Mouse (Mus musculus): ENCODE measurements around the gene Slc9b1. TPM values are rescaled to one million over a fixed set of nuclear protein-coding genes. Genes with fewer than 3 reads are reported as not detected.

Gene Slc9b1
- polyA plus RNA-seq, 1 experiment, result not detected

DNA sequence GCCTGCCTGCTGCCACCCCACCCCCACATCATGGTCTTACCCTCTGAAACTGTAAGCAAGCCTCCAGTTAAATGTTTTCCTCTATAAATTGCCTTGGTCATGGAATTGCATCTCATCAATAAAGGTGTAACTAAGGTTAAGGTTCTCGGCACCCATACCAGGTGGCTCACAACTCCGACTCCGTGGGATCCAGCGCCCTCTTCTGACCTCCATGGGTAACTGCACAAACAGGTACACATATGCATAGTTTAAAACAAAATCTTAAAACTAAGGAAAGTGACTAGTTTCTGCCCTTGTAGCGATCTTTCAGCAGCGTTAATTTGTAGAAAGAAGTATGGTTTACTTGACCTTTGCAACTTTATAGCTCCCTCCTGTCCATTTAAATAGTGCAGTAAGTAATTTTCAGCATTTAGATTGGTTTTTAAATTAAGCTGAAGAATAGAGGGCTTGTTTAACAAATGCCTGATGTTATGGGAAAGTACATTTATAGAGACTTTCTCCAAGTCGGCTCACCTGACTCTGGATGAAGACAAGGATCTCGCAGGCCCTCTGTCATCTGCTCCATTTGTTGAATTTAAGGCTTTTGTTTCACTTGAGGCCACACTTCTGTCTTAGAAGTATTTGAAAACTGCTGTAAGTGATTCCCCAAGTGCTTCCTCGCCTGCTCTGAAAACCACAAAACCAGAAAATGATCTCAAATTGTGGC lies 32.0 kb upstream of the Slc9b1 start:
- no peak for TF ChIP-seq FLI1 (IDR thresholded peaks at IDR 0.05; ENCODE audit: low read length)
- Histone ChIP-seq H3K36me3 (replicated peaks; ENCODE audit: low read length) (no peaks in the 10 kb centered on the region), H3K4me3 (replicated peaks) (no peak overlapping the region), H3K4me1 (no peaks in the 10 kb centered on the region), H3K27me3 (replicated peaks) (peaks cover 3% of the 10 kb centered on the region), H3K9me3 (peaks cover 9% of the 10 kb centered on the region)

DNA sequence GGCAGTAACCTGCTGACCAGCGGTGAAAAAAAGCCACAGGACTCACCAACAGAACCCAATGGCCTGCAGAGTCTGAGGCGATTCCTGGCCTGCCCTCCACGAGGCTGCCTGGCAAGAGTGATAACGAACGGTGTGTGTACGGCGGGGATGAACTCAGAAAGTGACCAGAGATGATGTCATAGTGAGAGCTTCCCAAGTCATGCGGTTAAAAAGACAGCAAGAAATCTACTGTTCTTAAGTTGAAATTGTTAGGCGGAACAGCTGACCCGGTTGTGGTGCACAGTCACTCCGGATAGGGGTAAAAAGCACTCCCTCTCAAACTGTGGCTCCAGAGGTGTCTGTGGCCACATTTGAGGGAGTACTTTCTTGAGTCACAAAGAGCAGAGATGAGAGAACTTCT lies 29.5 kb upstream of the Slc9b1 start:
- Histone ChIP-seq H3K27me3 (replicated peaks) (peaks cover 3% of the 10 kb centered on the region), H3K4me1 (no peaks in the 10 kb centered on the region), H3K9me3 (peaks cover 9% of the 10 kb centered on the region), H3K4me3 (replicated peaks) (no peak overlapping the region), H3K36me3 (replicated peaks; ENCODE audit: low read length) (no peaks in the 10 kb centered on the region)
- TF ChIP-seq FLI1 (IDR thresholded peaks at IDR 0.05; ENCODE audit: low read length) (no peak), GATA1 (IDR thresholded peaks at IDR 0.05; ENCODE audit: borderline replicate concordance, low read length) (no peak)

DNA sequence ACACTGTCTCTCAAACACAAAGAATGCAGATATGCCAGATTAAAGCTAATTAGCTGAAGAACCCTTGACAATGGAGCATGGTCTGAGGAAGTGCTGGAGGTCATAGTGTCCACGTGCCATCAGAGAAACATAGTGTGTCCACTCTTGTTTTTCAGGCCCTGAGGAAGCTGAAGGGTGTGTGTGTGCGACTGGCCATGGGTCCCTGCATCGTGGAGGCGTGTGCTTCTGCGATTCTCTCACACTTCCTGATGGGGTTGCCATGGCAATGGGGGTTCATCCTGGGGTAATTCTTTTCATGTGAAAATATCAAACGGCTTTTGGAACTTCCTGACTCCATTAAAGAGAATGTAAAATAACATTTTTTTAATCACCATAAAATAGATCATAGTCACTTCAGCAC lies 23.5 kb upstream of the Slc9b1 start:
- Histone ChIP-seq H3K4me1 (no peaks in the 10 kb centered on the region), H3K9me3 (no peaks in the 10 kb centered on the region), H3K4me3 (replicated peaks) (no peak overlapping the region), H3K27me3 (replicated peaks) (peaks cover 6% of the 10 kb centered on the region), H3K36me3 (replicated peaks; ENCODE audit: low read length) (no peaks in the 10 kb centered on the region)
- TF ChIP-seq GATA1 (IDR thresholded peaks at IDR 0.05; ENCODE audit: borderline replicate concordance, low read length), result no peak
- no peak for TF ChIP-seq FLI1 (IDR thresholded peaks at IDR 0.05; ENCODE audit: low read length)

DNA sequence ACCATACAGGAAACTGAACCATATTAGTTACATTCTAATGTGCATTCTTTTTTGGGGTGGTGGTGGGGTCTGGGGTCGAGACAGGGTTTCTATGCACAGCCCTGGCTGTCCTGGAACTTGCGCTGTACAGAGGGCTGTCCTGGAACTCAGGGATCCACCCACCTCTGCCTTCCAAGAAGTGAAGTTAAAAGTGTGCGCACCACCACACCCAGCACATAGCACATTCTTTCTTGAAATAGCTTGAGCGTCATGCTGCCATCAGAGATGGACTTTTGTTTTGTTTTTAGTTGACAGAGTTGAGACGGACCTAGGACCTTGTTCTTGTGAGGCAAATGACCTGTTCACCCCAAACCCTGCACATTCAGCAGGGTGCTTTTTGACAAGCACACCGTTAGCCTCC lies 20.7 kb upstream of the Slc9b1 start:
- H3K9me3 ChIP-seq, result no peaks in the 10 kb centered on the region
- peaks cover 3% of the 10 kb centered on the region for H3K27me3 ChIP-seq (replicated peaks)
- no peak overlapping the region for H3K4me3 ChIP-seq (replicated peaks)
- no peaks in the 10 kb centered on the region for H3K36me3 ChIP-seq (replicated peaks; ENCODE audit: low read length)
- no peaks in the 10 kb centered on the region for H3K4me1 ChIP-seq
- no peak for TF ChIP-seq GATA1 (IDR thresholded peaks at IDR 0.05; ENCODE audit: borderline replicate concordance, low read length)
- no peak for TF ChIP-seq FLI1 (IDR thresholded peaks at IDR 0.05; ENCODE audit: low read length)

DNA sequence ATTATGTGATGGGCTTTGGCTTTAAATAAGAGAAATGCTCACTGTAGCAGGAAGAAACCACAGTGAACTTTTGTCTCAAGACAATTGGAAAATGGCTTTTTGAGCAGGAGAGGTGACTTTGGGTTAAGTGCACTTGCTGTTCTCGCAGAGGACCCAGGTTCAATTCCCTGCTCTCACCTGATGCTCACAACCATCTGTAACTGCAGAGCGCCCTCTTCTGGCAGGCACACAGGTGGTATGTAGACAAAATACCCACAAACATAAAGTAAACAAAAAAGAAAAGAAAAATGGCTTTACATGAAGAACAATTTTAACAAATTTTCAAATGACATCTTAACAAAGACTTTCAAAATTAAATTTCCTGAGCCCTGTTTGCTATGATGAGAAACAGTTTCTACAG lies 20.2 kb upstream of the Slc9b1 start:
- H3K27me3 ChIP-seq (replicated peaks), result peaks cover 3% of the 10 kb centered on the region
- H3K4me3 ChIP-seq (replicated peaks), result no peak overlapping the region
- no peaks in the 10 kb centered on the region for H3K4me1 ChIP-seq
- no peak for TF ChIP-seq GATA1 (IDR thresholded peaks at IDR 0.05; ENCODE audit: borderline replicate concordance, low read length)
- TF ChIP-seq FLI1 (IDR thresholded peaks at IDR 0.05; ENCODE audit: low read length), result no peak
- no peaks in the 10 kb centered on the region for H3K36me3 ChIP-seq (replicated peaks; ENCODE audit: low read length)
- no peaks in the 10 kb centered on the region for H3K9me3 ChIP-seq

DNA sequence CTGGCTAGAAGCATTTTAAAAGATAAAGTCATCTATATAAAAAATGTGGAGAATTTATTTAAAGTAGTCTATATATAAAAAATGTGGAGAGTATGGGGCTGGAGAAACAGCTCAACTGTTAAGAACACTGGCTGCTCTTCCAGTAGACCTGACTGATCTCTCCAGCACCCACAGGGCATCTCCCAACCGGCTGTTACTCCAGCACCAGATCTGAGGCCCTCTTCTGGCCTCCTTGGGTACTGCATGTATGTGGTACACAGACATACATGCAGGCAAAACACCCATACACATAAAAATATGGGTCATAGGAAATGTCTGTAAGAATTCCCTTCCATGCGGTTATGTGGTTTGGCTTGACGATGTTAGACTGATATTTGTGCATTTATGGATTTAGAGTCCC lies 19.3 kb upstream of the Slc9b1 start:
- H3K36me3 ChIP-seq (replicated peaks; ENCODE audit: low read length), result no peaks in the 10 kb centered on the region
- no peaks in the 10 kb centered on the region for H3K9me3 ChIP-seq
- H3K27me3 ChIP-seq (replicated peaks), result peaks cover 3% of the 10 kb centered on the region
- no peak for TF ChIP-seq FLI1 (IDR thresholded peaks at IDR 0.05; ENCODE audit: low read length)
- no peak overlapping the region for H3K4me3 ChIP-seq (replicated peaks)
- H3K4me1 ChIP-seq, result no peaks in the 10 kb centered on the region

DNA sequence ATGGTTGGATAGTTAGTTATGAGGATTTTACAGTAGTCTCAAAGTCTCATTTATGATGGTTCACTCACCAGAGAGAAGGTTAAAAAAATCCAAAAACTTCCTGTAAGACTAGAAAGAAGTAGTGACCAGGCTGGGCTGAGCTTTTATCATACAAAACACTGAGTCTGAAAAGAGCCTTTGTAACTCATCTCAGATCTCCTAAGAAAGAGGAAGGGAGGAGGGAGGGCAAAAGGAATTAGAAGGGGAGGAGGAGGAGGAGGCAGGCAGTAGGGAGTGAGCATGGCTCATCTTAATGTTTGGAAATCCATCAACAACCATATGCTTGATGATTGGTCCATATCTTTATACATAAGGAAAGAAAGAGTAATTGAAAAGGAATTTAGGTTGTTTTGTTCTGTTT lies 15.1 kb upstream of the Slc9b1 start:
- H3K4me1 ChIP-seq, result no peaks in the 10 kb centered on the region
- TF ChIP-seq GATA1 (IDR thresholded peaks at IDR 0.05; ENCODE audit: borderline replicate concordance, low read length) (no peak), FLI1 (IDR thresholded peaks at IDR 0.05; ENCODE audit: low read length) (no peak)
- H3K4me3 ChIP-seq (replicated peaks), result no peak overlapping the region
- H3K27me3 ChIP-seq (replicated peaks), result peaks cover under 1% of the 10 kb centered on the region
- no peaks in the 10 kb centered on the region for H3K36me3 ChIP-seq (replicated peaks; ENCODE audit: low read length)
- no peaks in the 10 kb centered on the region for H3K9me3 ChIP-seq

DNA sequence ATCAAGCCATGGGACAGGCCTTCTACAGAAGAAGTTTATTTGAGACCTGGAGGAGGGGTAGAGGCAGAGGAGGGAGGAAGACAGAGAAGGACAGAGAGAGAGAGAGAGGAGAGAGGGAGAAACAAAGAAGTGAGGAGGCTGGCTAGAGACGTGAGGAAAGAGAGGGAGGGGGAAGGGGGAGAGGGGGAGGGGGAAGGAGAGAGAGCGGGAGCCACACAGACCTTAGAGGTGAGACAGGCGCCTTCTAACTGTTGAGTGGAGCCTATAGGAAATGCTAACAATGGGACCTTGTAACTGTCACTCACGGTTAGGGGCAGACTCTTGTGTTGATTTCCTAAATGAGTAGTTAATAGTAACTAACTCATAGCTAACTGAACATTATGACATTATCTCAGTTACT lies 14.1 kb upstream of the Slc9b1 start:
- peaks cover 2% of the 10 kb centered on the region for H3K27me3 ChIP-seq (replicated peaks)
- no peaks in the 10 kb centered on the region for H3K36me3 ChIP-seq (replicated peaks; ENCODE audit: low read length)
- H3K4me1 ChIP-seq, result no peaks in the 10 kb centered on the region
- no peak for TF ChIP-seq GATA1 (IDR thresholded peaks at IDR 0.05; ENCODE audit: borderline replicate concordance, low read length)
- no peak for TF ChIP-seq FLI1 (IDR thresholded peaks at IDR 0.05; ENCODE audit: low read length)
- H3K9me3 ChIP-seq, result no peaks in the 10 kb centered on the region
- no peak overlapping the region for H3K4me3 ChIP-seq (replicated peaks)

DNA sequence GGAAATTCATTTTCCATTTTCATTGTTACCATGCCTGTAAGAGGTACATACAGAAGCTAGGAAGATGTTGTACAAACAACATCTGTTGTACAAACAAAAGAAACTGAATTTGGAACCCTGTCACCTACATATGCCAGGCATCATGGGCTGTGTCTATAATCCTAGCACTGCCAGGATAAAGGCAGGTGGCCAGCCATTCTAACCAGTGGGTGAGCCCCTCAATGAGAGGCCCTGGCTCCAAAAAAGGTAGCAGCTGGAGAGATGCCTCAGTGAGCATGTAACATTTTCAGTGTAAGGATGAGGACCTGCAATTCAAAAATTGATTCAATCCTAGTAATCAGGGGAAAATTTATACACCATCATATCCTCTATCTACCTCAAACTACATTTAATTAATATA lies 1.2 kb downstream of the Slc9b1 start:
- no peaks in the 10 kb centered on the region for H3K36me3 ChIP-seq (replicated peaks; ENCODE audit: low read length)
- H3K4me1 ChIP-seq, result no peaks in the 10 kb centered on the region
- no peak for TF ChIP-seq GATA1 (IDR thresholded peaks at IDR 0.05; ENCODE audit: borderline replicate concordance, low read length)
- no peak for TF ChIP-seq FLI1 (IDR thresholded peaks at IDR 0.05; ENCODE audit: low read length)
- H3K4me3 ChIP-seq (replicated peaks), result no peak overlapping the region
- peaks cover 5% of the 10 kb centered on the region for H3K27me3 ChIP-seq (replicated peaks)
- no peaks in the 10 kb centered on the region for H3K9me3 ChIP-seq

DNA sequence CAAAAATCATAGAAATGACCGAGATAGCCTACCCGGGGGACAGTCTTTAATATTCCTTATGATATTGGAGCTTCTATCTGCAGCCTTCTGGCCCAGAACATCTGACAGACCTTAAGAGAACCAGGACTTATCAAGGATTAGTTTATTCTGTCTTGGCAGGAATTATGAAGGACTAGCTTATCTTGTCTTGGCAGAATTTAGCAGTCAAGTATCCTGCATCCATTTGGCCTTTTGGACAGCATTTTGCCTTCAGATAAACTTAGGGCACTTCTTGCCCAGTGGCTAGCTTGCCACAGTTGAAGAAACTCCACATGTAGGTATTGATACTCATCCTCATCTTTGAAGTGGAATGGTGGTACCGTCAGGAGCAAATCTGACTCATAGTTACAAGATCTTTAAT lies 4.0 kb downstream of the Slc9b1 start:
- Histone ChIP-seq H3K27me3 (replicated peaks) (peaks cover 5% of the 10 kb centered on the region), H3K9me3 (no peaks in the 10 kb centered on the region), H3K4me1 (no peaks in the 10 kb centered on the region), H3K36me3 (replicated peaks; ENCODE audit: low read length) (no peaks in the 10 kb centered on the region), H3K4me3 (replicated peaks) (no peak overlapping the region)
- TF ChIP-seq GATA1 (IDR thresholded peaks at IDR 0.05; ENCODE audit: borderline replicate concordance, low read length), result no peak

DNA sequence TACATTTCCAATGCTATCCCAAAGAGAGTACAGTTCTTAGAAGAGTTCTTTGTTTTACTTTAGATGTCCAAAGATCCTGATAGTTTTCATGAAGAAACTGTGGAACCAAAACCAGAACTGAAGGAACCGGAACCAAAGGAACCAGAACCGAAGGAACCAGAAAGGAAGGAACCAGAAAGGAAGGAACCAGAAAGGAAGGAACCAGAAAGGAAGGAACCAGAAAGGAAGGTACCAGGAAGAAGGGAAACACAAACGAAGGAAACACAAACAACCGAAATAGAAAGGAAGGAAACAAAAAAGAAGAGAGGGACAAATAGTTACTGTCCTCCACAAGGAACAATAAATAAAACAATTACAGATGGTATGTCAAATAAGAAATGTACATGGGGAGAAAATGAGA lies 9.6 kb downstream of the Slc9b1 start:
- Histone ChIP-seq H3K4me1 (no peaks in the 10 kb centered on the region), H3K36me3 (replicated peaks; ENCODE audit: low read length) (no peaks in the 10 kb centered on the region), H3K4me3 (replicated peaks) (no peak overlapping the region), H3K9me3 (no peaks in the 10 kb centered on the region), H3K27me3 (replicated peaks) (peaks cover 5% of the 10 kb centered on the region)
- TF ChIP-seq GATA1 (IDR thresholded peaks at IDR 0.05; ENCODE audit: borderline replicate concordance, low read length), result no peak
- TF ChIP-seq FLI1 (IDR thresholded peaks at IDR 0.05; ENCODE audit: low read length), result no peak

All from megakaryocyte, embryonic 14.5 days (primary cell).